Mouse (Mus musculus) kidney, adult 2 months (tissue): ENCODE measurements around the gene Ppm1b.

Experiments used
- CTCF ChIP-seq: fragments of 200-500 bp; conservative IDR thresholded peaks from 2 replicates; pipeline ENCODE4 v1.5.1; 2011; ENCODE audit warnings: low read depth, mild to moderate bottlenecking, control low read depth, low read length, moderate library complexity, mixed read lengths; ENCODE audit not compliant: insufficient read depth, insufficient read length
- POLR2A ChIP-seq: fragments of 200-500 bp; IDR thresholded peaks from one replicate; pipeline ENCODE4 v1.6.1; 2011; ENCODE audit warnings: low read depth, low read length, control low read depth

- no peak for TF ChIP-seq POLR2A
- TF ChIP-seq CTCF, result no peak
These were observed 85.9 kb downstream of the Ppm1b start for GRCm38 (mm10) chr17:85042419-85042818.
